Mouse (Mus musculus): ENCODE measurements around the gene Oas3.

Gene Oas3

DNA sequence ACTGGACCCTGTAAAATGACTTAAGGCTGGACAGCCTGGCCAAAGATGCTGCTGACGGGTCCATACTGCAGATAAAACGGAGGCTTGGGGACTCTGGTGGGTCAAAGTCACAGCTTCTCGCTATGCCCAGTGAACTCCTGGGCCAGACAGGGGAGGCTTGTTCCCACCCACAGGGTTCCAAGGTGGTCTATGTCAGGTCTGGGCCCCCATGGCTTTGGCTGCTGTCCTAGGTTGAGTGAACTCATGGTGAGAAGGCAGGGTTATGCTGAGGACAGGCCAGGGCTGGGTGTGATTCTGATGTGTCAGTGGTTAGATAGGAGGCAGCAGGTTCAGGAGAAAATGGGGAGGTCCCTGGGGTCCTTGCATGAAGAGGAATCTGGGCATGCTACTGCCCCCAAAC, 73.8 kb downstream of the Oas3 start:
- no peak for ATAC-seq (ENCODE audit: low TSS enrichment)

All from frontal cortex, adult (tissue).